Mouse (Mus musculus): ENCODE measurements around the gene Cbx5. TPM values are rescaled to one million over a fixed set of nuclear protein-coding genes. Genes with fewer than 3 reads are reported as not detected.

Cbx5 gene
- polyA plus RNA-seq, 1 experiment from 2014 or later = 26.8 TPM

- Histone ChIP-seq H3K4me2 (replicated peaks; ENCODE audit: low read depth) (peak overlapping the region; percentile 38), H3K9ac (ENCODE audit: low read length) (no peak overlapping the region), H3K4me3 (ENCODE audit: low read depth, low read length) (no peak overlapping the region), H3K27ac (replicated peaks) (peak overlapping the region; percentile 56), H3K36me3 (ENCODE audit: control insufficient read depth, insufficient read depth, low read length) (peaks cover 12% of the 10 kb centered on the region), H3K4me1 (replicated peaks; ENCODE audit: control insufficient read depth, insufficient read depth) (no peaks in the 10 kb centered on the region), H3K27me3 (ENCODE audit: control insufficient read depth, insufficient read depth, low read length) (no peaks in the 10 kb centered on the region), H3K9me3 (ENCODE audit: control insufficient read depth, low read length) (no peaks in the 10 kb centered on the region)
- TF ChIP-seq CTCF (IDR thresholded peaks at IDR 0.05; ENCODE audit: low read depth) (no peak), EP300 (optimal IDR thresholded peaks at IDR 0.05) (no peak)
- 17% methylated on average over 2 of the region's 2 CpGs for WGBS
- ATAC-seq (ENCODE audit: low FRiP score, low TSS enrichment) (no peak), DNase-seq (ENCODE audit: low spot score) (no peak)
Measured at GRCm38 (mm10) chr15:103214149-103214548, 25.5 kb downstream of the Cbx5 start.

GRCm38 (mm10) chr15:103205156-103205555, 34.5 kb downstream of the Cbx5 start:
- H3K9me3 ChIP-seq (ENCODE audit: control insufficient read depth, low read length) = no peaks in the 10 kb centered on the region
- H3K4me2 ChIP-seq (replicated peaks; ENCODE audit: low read depth) = no peak overlapping the region
- DNase-seq (ENCODE audit: low spot score) (no peak), ATAC-seq (ENCODE audit: low FRiP score, low TSS enrichment) (no peak)
- no peaks in the 10 kb centered on the region for H3K36me3 ChIP-seq (ENCODE audit: control insufficient read depth, insufficient read depth, low read length)
- no peaks in the 10 kb centered on the region for H3K4me1 ChIP-seq (replicated peaks; ENCODE audit: control insufficient read depth, insufficient read depth)
- H3K4me3 ChIP-seq (ENCODE audit: low read depth, low read length) = no peak overlapping the region
- no peak overlapping the region for H3K27ac ChIP-seq (replicated peaks)
- TF ChIP-seq CTCF (IDR thresholded peaks at IDR 0.05; ENCODE audit: low read depth) = peak; percentile 71
- no peak for TF ChIP-seq EP300 (optimal IDR thresholded peaks at IDR 0.05)
- no peak overlapping the region for H3K9ac ChIP-seq (ENCODE audit: low read length)
- no peaks in the 10 kb centered on the region for H3K27me3 ChIP-seq (ENCODE audit: control insufficient read depth, insufficient read depth, low read length)
- 57% methylated on average over 2 of the region's 2 CpGs for WGBS

GRCm38 (mm10) chr15:103202088-103202793, 37.4 kb downstream of the Cbx5 start:
- no peak for TF ChIP-seq CTCF (IDR thresholded peaks at IDR 0.05; ENCODE audit: low read depth)
- TF ChIP-seq EP300 (optimal IDR thresholded peaks at IDR 0.05) = no peak
- peak; percentile 22 for DNase-seq (ENCODE audit: low spot score)
- WGBS = 27% methylated on average over 6 of the region's 6 CpGs
- peak; percentile 56; the same call in 1 of the 2 replicates for ATAC-seq (ENCODE audit: low FRiP score, low TSS enrichment)
- Histone ChIP-seq H3K9me3 (ENCODE audit: control insufficient read depth, low read length) (no peaks in the 10 kb centered on the region), H3K4me2 (replicated peaks; ENCODE audit: low read depth) (no peak overlapping the region), H3K36me3 (ENCODE audit: control insufficient read depth, insufficient read depth, low read length) (peaks cover 11% of the 10 kb centered on the region; the same call in 1 of the 2 replicates), H3K4me1 (replicated peaks; ENCODE audit: control insufficient read depth, insufficient read depth) (no peaks in the 10 kb centered on the region), H3K27me3 (ENCODE audit: control insufficient read depth, insufficient read depth, low read length) (no peaks in the 10 kb centered on the region), H3K4me3 (ENCODE audit: low read depth, low read length) (no peak overlapping the region), H3K9ac (ENCODE audit: low read length) (no peak overlapping the region), H3K27ac (replicated peaks) (peak overlapping the region; percentile 49; the same call in 1 of the 2 replicates)

GRCm38 (mm10) chr15:103197785-103198184, 41.8 kb downstream of the Cbx5 start:
- no peak overlapping the region for H3K4me3 ChIP-seq (ENCODE audit: low read depth, low read length)
- no peaks in the 10 kb centered on the region for H3K4me1 ChIP-seq (replicated peaks; ENCODE audit: control insufficient read depth, insufficient read depth)
- H3K9ac ChIP-seq (ENCODE audit: low read length) = no peak overlapping the region
- H3K36me3 ChIP-seq (ENCODE audit: control insufficient read depth, insufficient read depth, low read length) = peaks cover 15% of the 10 kb centered on the region; the same call in 1 of the 2 replicates
- WGBS = 63% methylated on average over 4 of the region's 4 CpGs
- DNase-seq (ENCODE audit: low spot score) (no peak), ATAC-seq (ENCODE audit: low FRiP score, low TSS enrichment) (no peak)
- no peak overlapping the region for H3K27ac ChIP-seq (replicated peaks)
- no peak overlapping the region for H3K4me2 ChIP-seq (replicated peaks; ENCODE audit: low read depth)
- no peaks in the 10 kb centered on the region for H3K9me3 ChIP-seq (ENCODE audit: control insufficient read depth, low read length)
- no peaks in the 10 kb centered on the region for H3K27me3 ChIP-seq (ENCODE audit: control insufficient read depth, insufficient read depth, low read length)
- TF ChIP-seq EP300 (optimal IDR thresholded peaks at IDR 0.05) (no peak), CTCF (IDR thresholded peaks at IDR 0.05; ENCODE audit: low read depth) (no peak)

- no peaks in the 10 kb centered on the region for H3K9me3 ChIP-seq (ENCODE audit: control insufficient read depth, low read length)
- H3K27me3 ChIP-seq (ENCODE audit: control insufficient read depth, insufficient read depth, low read length) = no peaks in the 10 kb centered on the region
- no peak overlapping the region for H3K4me3 ChIP-seq (ENCODE audit: low read depth, low read length)
- H3K9ac ChIP-seq (ENCODE audit: low read length) = no peak overlapping the region
- no peaks in the 10 kb centered on the region for H3K4me1 ChIP-seq (replicated peaks; ENCODE audit: control insufficient read depth, insufficient read depth)
- DNase-seq (ENCODE audit: low spot score) (no peak), ATAC-seq (ENCODE audit: low FRiP score, low TSS enrichment) (no peak)
- H3K36me3 ChIP-seq (ENCODE audit: control insufficient read depth, insufficient read depth, low read length) = peaks cover 20% of the 10 kb centered on the region; the same call in 1 of the 2 replicates
- no peak for TF ChIP-seq CTCF (IDR thresholded peaks at IDR 0.05; ENCODE audit: low read depth)
- TF ChIP-seq EP300 (optimal IDR thresholded peaks at IDR 0.05) = no peak
- no peak overlapping the region for H3K4me2 ChIP-seq (replicated peaks; ENCODE audit: low read depth)
- H3K27ac ChIP-seq (replicated peaks) = no peak overlapping the region
- WGBS = 54% methylated on average over 1 of the region's 1 CpGs
Measured at GRCm38 (mm10) chr15:103196835-103197234, 42.8 kb downstream of the Cbx5 start.

- no peak for ATAC-seq (ENCODE audit: low FRiP score, low TSS enrichment)
- Histone ChIP-seq H3K4me1 (replicated peaks; ENCODE audit: control insufficient read depth, insufficient read depth) (no peaks in the 10 kb centered on the region), H3K4me3 (ENCODE audit: low read depth, low read length) (no peak overlapping the region), H3K27me3 (ENCODE audit: control insufficient read depth, insufficient read depth, low read length) (no peaks in the 10 kb centered on the region), H3K27ac (replicated peaks) (no peak overlapping the region), H3K36me3 (ENCODE audit: control insufficient read depth, insufficient read depth, low read length) (peaks cover 15% of the 10 kb centered on the region; the same call in 1 of the 2 replicates), H3K9ac (ENCODE audit: low read length) (no peak overlapping the region), H3K4me2 (replicated peaks; ENCODE audit: low read depth) (no peak overlapping the region), H3K9me3 (ENCODE audit: control insufficient read depth, low read length) (no peaks in the 10 kb centered on the region)
- no peak for TF ChIP-seq EP300 (optimal IDR thresholded peaks at IDR 0.05)
- TF ChIP-seq CTCF (IDR thresholded peaks at IDR 0.05; ENCODE audit: low read depth) = no peak
- no peak for DNase-seq (ENCODE audit: low spot score)
- 76% methylated on average over 2 of the region's 2 CpGs for WGBS
Measured at GRCm38 (mm10) chr15:103193606-103194005, 46.0 kb downstream of the Cbx5 start.

Data from stomach, postnatal 0 days (tissue).